Mouse (Mus musculus) CH12.LX (cell line): Measurements from ENCODE around the gene Ubxn10.

Experiments used
- MYC ChIP-seq: IDR thresholded peaks from 2 replicates; pipeline ENCODE4 v1.6.1; 2011; ENCODE audit warnings: low read depth, mild to moderate bottlenecking, improper control_type of control experiment, low read length
- POLR2A ChIP-seq: IDR thresholded peaks from 2 replicates; pipeline ENCODE4 v1.6.1; 2011; ENCODE audit warnings: low read depth, mild to moderate bottlenecking, improper control_type of control experiment, low read length
- RCOR1 ChIP-seq: conservative IDR thresholded peaks from 2 replicates; pipeline ENCODE4 v1.6.1; 2012; ENCODE audit warnings: low read depth, mild to moderate bottlenecking, inconsistent platforms, low read length, improper control_type of control experiment
- TCF12 ChIP-seq: IDR thresholded peaks from 2 replicates; pipeline ENCODE4 v1.6.1; 2014; ENCODE audit warnings: low read depth, mild to moderate bottlenecking, inconsistent platforms, low read length, improper control_type of control experiment

- no peak for TF ChIP-seq RCOR1
- TF ChIP-seq TCF12, result no peak
- TF ChIP-seq MYC, result no peak
- no peak for TF ChIP-seq POLR2A
These were observed 10.9 kb upstream of the Ubxn10 start for GRCm38 (mm10) chr4:138747851-138748250.
